Mouse (Mus musculus): Measurements from ENCODE around the gene Lilrb4a.
"Not testable (repeated sequence)": the region's sequence is repeated elsewhere in the genome, so short reads cannot be mapped to it uniquely, and the experiment has no call there.

Lilrb4a gene

DNA sequence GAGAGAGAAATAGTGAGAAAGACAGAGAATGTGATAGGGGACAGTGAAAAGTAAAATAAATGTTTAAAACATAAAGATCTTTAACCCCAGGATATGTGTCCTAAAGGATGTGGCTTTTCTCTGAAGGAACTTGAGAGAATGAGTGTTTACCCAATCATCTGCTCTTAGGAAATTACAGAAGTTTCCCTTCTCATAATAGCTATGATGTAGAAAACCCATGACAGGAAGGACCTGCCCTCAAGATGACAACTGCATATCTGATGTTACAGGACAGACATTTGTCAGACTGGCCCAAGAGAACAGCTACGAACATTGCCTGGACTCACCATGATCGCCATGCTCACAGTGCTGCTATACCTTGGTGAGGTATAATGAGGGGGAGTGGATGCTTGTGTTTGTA lies at the start of gene Lilrb4a:
TSS of gene Lilrb4a (plus strand) at position 266 of the 400 bp plus-strand sequence.
- DNase-seq (ENCODE audit: extremely low spot score, low spot score): not testable (repeated sequence)

GRCm38 (mm10) chr10:51451610-51452009 lies 39.1 kb upstream of the Lilrb4a start:
- no peak for DNase-seq (ENCODE audit: extremely low spot score, low spot score)

GRCm38 (mm10) chr10:51453616-51454298 lies 37.0 kb upstream of the Lilrb4a start:
- no peak for DNase-seq (ENCODE audit: extremely low spot score, low spot score)

- no peak for DNase-seq (ENCODE audit: extremely low spot score, low spot score)
Measured at GRCm38 (mm10) chr10:51454365-51454764, 36.4 kb upstream of the Lilrb4a start.

DNA sequence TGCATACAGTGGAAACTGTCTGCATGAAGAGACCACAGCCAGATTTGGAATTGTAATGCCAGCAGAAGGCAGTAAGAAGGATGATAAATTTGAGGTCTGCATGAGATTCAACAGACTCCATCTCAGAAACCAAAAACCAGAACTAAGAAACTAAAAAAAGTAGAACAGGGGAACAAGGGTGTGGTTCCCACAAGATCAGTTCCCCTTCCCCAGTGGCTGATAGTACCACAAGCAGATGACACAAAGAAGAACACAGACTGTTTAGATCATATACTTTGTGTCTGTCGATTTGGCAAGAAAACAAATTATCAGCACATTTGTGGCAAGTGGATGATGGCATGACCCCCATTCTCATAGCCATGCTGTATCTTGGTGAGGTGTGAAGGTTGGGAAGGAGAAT lies 35.0 kb upstream of the Lilrb4a start:
- DNase-seq (ENCODE audit: extremely low spot score, low spot score): no peak

GRCm38 (mm10) chr10:51456369-51456768 lies 34.4 kb upstream of the Lilrb4a start:
- DNase-seq (ENCODE audit: extremely low spot score, low spot score): no peak

DNA sequence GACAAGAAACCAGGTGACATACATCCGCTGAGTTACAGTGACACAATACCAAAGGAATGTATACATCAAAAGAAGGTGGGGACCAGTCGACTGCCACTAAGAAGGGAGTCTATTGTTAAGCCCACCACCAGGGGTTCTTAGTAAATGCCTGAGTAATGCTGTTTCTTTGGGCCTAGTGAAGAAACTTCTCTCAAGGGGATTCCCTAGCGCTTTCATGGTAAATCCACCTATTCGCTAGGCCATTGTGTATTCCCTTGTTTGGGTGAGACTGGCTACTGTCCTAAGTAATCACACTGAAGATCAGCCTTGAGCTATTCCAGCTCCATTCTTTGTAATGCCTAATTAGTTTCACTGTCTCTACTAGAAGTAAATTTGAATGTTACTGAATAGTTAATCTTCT lies 27.0 kb upstream of the Lilrb4a start:
- not testable (repeated sequence) for DNase-seq (ENCODE audit: extremely low spot score, low spot score)

- DNase-seq (ENCODE audit: extremely low spot score, low spot score): not testable (repeated sequence)
Measured at GRCm38 (mm10) chr10:51480397-51480796, 10.4 kb upstream of the Lilrb4a start, which contains the start of the genes Gm49339 and Lilr4b. Gene Gm49339, plus strand, starts transcription at chr10:51480612. Gene Lilr4b, plus strand, starts transcription at chr10:51480632.

DNA sequence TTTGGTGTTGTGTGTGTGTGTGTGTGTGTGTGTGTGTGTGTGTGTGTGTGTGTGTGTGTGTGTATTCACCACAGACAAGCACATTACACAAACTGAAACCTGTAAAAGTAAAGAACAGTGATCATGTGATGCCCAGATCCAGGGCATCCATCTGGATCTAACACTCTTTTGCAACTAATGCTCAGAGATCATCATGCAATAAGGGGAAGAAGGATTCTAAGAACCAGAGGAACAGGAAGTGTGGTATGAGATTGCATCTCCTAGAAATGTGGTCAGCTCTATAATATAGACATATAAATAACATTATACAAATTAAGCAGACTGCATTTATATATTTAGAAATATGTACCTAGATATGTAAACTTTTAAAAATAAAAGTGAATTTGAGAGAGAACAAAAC lies 29.3 kb downstream of the Lilrb4a start:
- DNase-seq (ENCODE audit: extremely low spot score, low spot score): no peak

DNA sequence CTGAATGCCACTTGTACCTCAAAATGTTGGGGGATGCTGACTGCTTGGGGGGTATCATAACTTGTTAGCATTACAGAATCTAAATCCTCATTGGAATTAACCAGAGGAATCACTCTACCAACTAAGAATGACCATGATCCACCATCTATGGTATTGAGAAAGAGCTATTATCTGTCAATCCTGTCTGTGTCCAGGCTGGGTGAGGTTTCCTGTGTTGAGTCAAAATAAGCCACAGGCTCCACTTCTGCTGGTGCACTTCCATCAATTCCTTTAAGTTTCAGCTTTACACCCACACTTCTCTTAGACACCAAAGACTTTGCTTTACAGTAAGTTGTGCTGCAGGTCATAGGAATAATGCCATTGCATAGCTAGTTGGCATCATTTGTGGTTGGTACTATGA lies 30.7 kb downstream of the Lilrb4a start:
- no peak for DNase-seq (ENCODE audit: extremely low spot score, low spot score)

DNA sequence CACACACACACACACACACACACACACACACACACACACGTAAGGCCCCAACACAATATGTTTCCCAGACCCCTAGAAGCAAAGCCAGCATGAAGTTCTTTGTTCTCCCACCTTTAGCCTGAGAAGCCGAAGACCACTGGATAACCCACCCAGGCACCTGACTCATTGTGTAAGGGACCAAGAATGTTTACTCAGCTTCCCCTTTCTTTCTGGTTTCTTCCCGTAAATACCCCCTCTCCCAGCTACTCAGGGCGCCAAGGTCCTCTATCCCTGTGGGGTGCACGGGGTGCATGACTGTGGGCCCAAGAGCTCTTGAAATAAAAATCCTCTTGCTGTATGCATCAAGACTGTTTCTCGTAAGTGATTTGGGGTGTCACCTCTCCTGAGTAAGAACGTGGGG lies 35.3 kb downstream of the Lilrb4a start:
- no peak for DNase-seq (ENCODE audit: extremely low spot score, low spot score)

GRCm38 (mm10) chr10:51526633-51527032 lies 35.9 kb downstream of the Lilrb4a start:
- no peak for DNase-seq (ENCODE audit: extremely low spot score, low spot score)

- DNase-seq (ENCODE audit: extremely low spot score, low spot score): no peak
Measured at GRCm38 (mm10) chr10:51528840-51529434, 38.2 kb downstream of the Lilrb4a start.

GRCm38 (mm10) chr10:51529497-51529896 lies 38.7 kb downstream of the Lilrb4a start:
- no peak for DNase-seq (ENCODE audit: extremely low spot score, low spot score)

DNA sequence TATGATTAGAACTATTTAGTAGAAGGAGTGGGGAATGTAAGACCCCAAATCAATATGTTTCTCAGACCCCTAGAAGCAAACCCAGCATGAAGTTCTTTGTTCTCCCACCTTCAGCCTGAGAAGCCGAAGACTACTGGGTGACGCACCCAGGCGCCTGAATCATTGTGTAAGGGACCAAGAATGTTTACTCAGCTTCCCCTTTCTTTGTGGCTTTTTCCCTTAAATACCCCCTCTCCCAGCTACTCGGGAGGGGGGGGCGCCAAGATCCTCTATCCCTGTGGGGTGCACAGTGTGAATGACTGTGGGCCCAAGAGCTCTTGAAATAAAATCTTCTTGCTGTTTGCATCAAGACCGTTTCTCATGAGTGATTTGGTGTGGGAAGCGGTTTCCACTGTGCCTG lies 40.1 kb downstream of the Lilrb4a start:
- no peak for DNase-seq (ENCODE audit: extremely low spot score, low spot score)
